Mouse (Mus musculus) lung, embryonic 14.5 days (tissue): ENCODE results near the gene Usp6nl. TPM values are rescaled to one million over a fixed set of nuclear protein-coding genes. Genes with fewer than 3 reads are reported as not detected.

ENCODE experiments used
- ATAC-seq: fragments of 200-750 bp; cut with Nextera tagmentation; 2 replicates; pipeline ENCODE4 v1.8.0; 2017; ENCODE audit warnings: mild to moderate bottlenecking, moderate TSS enrichment, moderate library complexity; ENCODE audit not compliant: insufficient read depth
- DNase-seq: peaks from one replicate; pipeline ENCODE4 v3.0.0-alpha.2; 2015
- H3K27ac ChIP-seq: fragments of 300-500 bp; sonication (generic); 2 replicates; pipeline ENCODE4 v1.5.1; 2014; ENCODE audit warnings: low read depth, mild to moderate bottlenecking, moderate library complexity
- H3K27me3 ChIP-seq: fragments of 300-500 bp; sonication (generic); 2 replicates; pipeline ENCODE4 v1.6.1; 2014; ENCODE audit warnings: low read length, control low read depth; ENCODE audit not compliant: insufficient read depth
- H3K36me3 ChIP-seq: fragments of 300-500 bp; sonication (generic); 2 replicates; pipeline ENCODE4 v1.6.1; 2014; ENCODE audit warnings: control low read depth; ENCODE audit not compliant: insufficient read depth
- H3K4me1 ChIP-seq: fragments of 300-500 bp; sonication (generic); 2 replicates; pipeline ENCODE4 v1.6.1; 2014; ENCODE audit warnings: antibody characterized with exemption, control low read depth; ENCODE audit not compliant: insufficient read depth
- H3K4me2 ChIP-seq: fragments of 300-500 bp; sonication (generic); 2 replicates; pipeline ENCODE4 v1.6.1; 2014; ENCODE audit warnings: mild to moderate bottlenecking
- H3K4me3 ChIP-seq: fragments of 300-500 bp; sonication (generic); 2 replicates; pipeline ENCODE4 v1.5.1; 2014; ENCODE audit warnings: low read depth, low read length
- H3K9ac ChIP-seq: fragments of 300-500 bp; sonication (generic); 2 replicates; pipeline ENCODE4 v1.6.1; 2014
- H3K9me3 ChIP-seq: fragments of 300-500 bp; sonication (generic); 2 replicates; pipeline ENCODE4 v1.6.1; 2016; ENCODE audit warnings: low read depth, low read length, control low read depth
- CTCF ChIP-seq: IDR thresholded peaks from 2 replicates; pipeline ENCODE4 v1.5.1; 2016; ENCODE audit warnings: antibody characterized with exemption, low read depth
- WGBS: fragments of 180-500 bp; shearing (Covaris S2); extraction: QIAGEN DNeasy Blood & Tissue Kit; methylation state at CpG from one replicate; pipeline ENCODE4 v1.1.7; 2014; 5-methylcytosine and 5-hydroxymethylcytosine counted together
- polyA plus RNA-seq: library from polyadenylated mRNA; unstranded; fragments of >200 nt; fragmentation: Nextera tagmentation; extraction: Ambion mirVana; gene quantifications from 2 replicates; pipeline ENCODE4 v1.2.1, GENCODE M21; 2014

Gene Usp6nl
- polyA plus RNA-seq, 1 experiment from 2014 or later, result 16.7 TPM

- ATAC-seq, result no peak
- Histone ChIP-seq H3K4me3 (no peak overlapping the region), H3K9me3 (no peaks in the 10 kb centered on the region), H3K27ac (no peak overlapping the region), H3K9ac (no peak overlapping the region), H3K27me3 (no peaks in the 10 kb centered on the region), H3K36me3 (no peaks in the 10 kb centered on the region), H3K4me2 (no peak overlapping the region), H3K4me1 (peaks cover 7% of the 10 kb centered on the region; the same call in 1 of the 2 replicates)
- WGBS, result 78% methylated on average over 5 of the region's 5 CpGs
- DNase-seq, result no peak
- TF ChIP-seq CTCF, result 0 out of 2 replicates have a peak, but pooled peaks have one; percentile 11
Measured at GRCm38 (mm10) chr2:6473829-6474228, 151.4 kb downstream of the Usp6nl start.

GRCm38 (mm10) chr2:6477884-6478283 lies 155.4 kb downstream of the Usp6nl start:
- no peaks in the 10 kb centered on the region for H3K9me3 ChIP-seq
- H3K9ac ChIP-seq, result no peak overlapping the region
- no peak for TF ChIP-seq CTCF
- no peaks in the 10 kb centered on the region for H3K36me3 ChIP-seq
- 62% methylated on average over 4 of the region's 4 CpGs for WGBS
- ATAC-seq (no peak), DNase-seq (no peak)
- no peak overlapping the region for H3K4me3 ChIP-seq
- H3K4me1 ChIP-seq, result peaks cover 16% of the 10 kb centered on the region; the same call in 1 of the 2 replicates
- no peaks in the 10 kb centered on the region for H3K27me3 ChIP-seq
- H3K4me2 ChIP-seq, result no peak overlapping the region
- peak overlapping the region; percentile 73 for H3K27ac ChIP-seq

GRCm38 (mm10) chr2:6478361-6478965 lies 156.0 kb downstream of the Usp6nl start:
- Histone ChIP-seq H3K9me3 (no peaks in the 10 kb centered on the region), H3K36me3 (no peaks in the 10 kb centered on the region), H3K4me1 (peaks cover 21% of the 10 kb centered on the region; the same call in 1 of the 2 replicates), H3K27ac (peak overlapping the region; percentile 73), H3K27me3 (no peaks in the 10 kb centered on the region), H3K4me3 (no peak overlapping the region), H3K9ac (no peak overlapping the region), H3K4me2 (peak overlapping the region; percentile 18; the same call in 1 of the 2 replicates)
- DNase-seq (peak; percentile 67), ATAC-seq (peak; percentile 26; the same call in 1 of the 2 replicates)
- TF ChIP-seq CTCF, result no peak
- 19% methylated on average over 16 of the region's 16 CpGs for WGBS

DNA sequence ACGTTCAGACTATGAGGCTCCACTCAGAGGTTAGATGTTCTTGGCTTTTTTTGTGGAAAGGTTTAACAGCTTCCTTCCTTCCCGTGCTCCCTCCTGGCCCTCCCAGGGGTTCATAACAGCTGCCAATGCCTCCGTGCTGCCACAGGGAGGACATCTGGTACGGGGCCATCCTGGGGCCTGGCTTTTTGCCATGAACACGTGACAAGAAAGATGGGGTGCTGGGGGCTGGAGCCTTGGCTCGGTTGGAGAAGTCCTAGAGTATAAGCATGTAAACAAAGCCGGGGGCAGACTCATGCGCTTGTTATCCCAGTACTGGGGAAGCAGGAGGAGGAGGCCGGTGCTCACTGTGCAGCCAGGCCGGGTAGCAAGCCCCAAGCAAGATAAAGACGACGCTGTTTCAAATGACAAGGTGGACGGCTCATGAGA lies 156.5 kb downstream of the Usp6nl start:
- Histone ChIP-seq H3K4me2 (peak overlapping the region; percentile 18; the same call in 1 of the 2 replicates), H3K36me3 (no peaks in the 10 kb centered on the region), H3K4me1 (peaks cover 26% of the 10 kb centered on the region), H3K9ac (no peak overlapping the region), H3K27ac (peak overlapping the region; percentile 73), H3K27me3 (no peaks in the 10 kb centered on the region), H3K4me3 (no peak overlapping the region), H3K9me3 (no peaks in the 10 kb centered on the region)
- 16% methylated on average over 13 of the region's 13 CpGs for WGBS
- peak; percentile 42 for TF ChIP-seq CTCF
- DNase-seq (peak; percentile 93), ATAC-seq (peak; percentile 93)

DNA sequence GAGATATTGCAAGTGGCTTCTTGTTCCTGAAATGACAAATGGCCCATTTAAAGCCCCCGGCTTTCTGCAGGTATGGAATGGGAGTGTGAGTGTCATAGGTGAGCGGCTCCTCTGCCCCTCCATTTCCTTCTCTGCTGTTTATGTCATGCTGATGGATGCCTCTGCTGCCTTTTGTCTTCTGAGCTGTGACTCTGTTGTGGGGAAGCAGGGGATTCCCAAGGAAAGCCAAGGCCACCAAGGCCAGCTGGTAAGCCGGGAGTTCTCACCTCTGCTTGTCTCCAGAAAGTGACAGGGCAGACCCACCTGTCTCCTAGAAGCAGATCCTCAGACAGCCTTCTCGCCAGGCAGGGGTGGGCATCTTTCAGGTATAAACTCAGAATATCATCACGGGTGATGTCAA lies 157.2 kb downstream of the Usp6nl start:
- 51% methylated on average over 5 of the region's 5 CpGs for WGBS
- DNase-seq (no peak), ATAC-seq (no peak)
- peaks cover 26% of the 10 kb centered on the region for H3K4me1 ChIP-seq
- no peak overlapping the region for H3K4me3 ChIP-seq
- H3K27ac ChIP-seq, result peak overlapping the region; percentile 73; the same call in 1 of the 2 replicates
- no peaks in the 10 kb centered on the region for H3K36me3 ChIP-seq
- no peak overlapping the region for H3K9ac ChIP-seq
- H3K9me3 ChIP-seq, result no peaks in the 10 kb centered on the region
- H3K27me3 ChIP-seq, result no peaks in the 10 kb centered on the region
- no peak overlapping the region for H3K4me2 ChIP-seq
- no peak for TF ChIP-seq CTCF

DNA sequence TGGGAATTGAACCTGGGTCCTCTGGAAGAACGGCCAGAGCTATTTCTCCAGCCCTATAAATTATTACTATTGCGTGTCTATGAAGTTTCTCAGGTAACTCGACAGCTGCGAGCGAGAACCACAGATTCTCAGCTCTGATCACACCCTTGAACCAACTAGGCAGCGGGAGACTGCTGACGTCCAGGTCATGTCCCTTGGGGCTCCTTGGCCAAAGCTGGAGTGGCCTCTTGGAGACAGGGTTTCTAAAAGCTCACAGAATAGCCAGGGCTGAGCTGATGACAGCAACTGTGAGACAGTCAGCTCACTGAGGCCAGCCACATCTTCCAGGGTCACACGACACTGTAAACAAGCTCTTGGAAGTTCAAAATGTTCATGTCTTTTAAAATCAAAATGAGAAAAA lies 159.5 kb downstream of the Usp6nl start:
- Histone ChIP-seq H3K4me1 (peaks cover 26% of the 10 kb centered on the region), H3K9ac (no peak overlapping the region), H3K27ac (no peak overlapping the region), H3K4me3 (no peak overlapping the region), H3K9me3 (no peaks in the 10 kb centered on the region), H3K4me2 (no peak overlapping the region), H3K36me3 (no peaks in the 10 kb centered on the region), H3K27me3 (no peaks in the 10 kb centered on the region)
- no peak for ATAC-seq
- whole genome bisulfite sequencing, result 85% methylated on average over 8 of the region's 8 CpGs
- TF ChIP-seq CTCF, result no peak
- no peak for DNase-seq

GRCm38 (mm10) chr2:6482411-6482810 lies 159.9 kb downstream of the Usp6nl start:
- 0 out of 2 replicates have a peak overlapping the region, but pooled peaks have one; percentile 28 for H3K27ac ChIP-seq
- ATAC-seq, result no peak
- 47% methylated on average over 3 of the region's 3 CpGs for WGBS

More at GRCm38 (mm10) chr2:6482411-6482810, 159.9 kb downstream of the Usp6nl start:
- Histone ChIP-seq H3K9me3 (no peaks in the 10 kb centered on the region), H3K27me3 (no peaks in the 10 kb centered on the region), H3K4me1 (peaks cover 26% of the 10 kb centered on the region), H3K9ac (no peak overlapping the region), H3K36me3 (no peaks in the 10 kb centered on the region), H3K4me2 (no peak overlapping the region), H3K4me3 (no peak overlapping the region)
- DNase-seq, result no peak
- TF ChIP-seq CTCF, result no peak
